Mouse (Mus musculus): Measurements from ENCODE around the gene Dhdds. TPM values are rescaled to one million over a fixed set of nuclear protein-coding genes. Genes with fewer than 3 reads are reported as not detected.

Gene Dhdds
- polyA plus RNA-seq, 1 experiment from 2014 or later: 28.3 TPM

- no peak for DNase-seq (ENCODE audit: low read depth, low spot score)
- H3K27me3 ChIP-seq: no peaks in the 10 kb centered on the region
- POLR2A ChIA-PET: no interaction called here
- CTCF ChIA-PET: no interaction called here
- in situ Hi-C loops (cut with MboI; ENCODE audit: low pct_unique_long_range_greater_than_20kb): no loop called here
- ATAC-seq: no peak
- no peak for TF ChIP-seq CTCF (IDR thresholded peaks at IDR 0.05)
Measured at GRCm38 (mm10) chr4:133943791-133944190, 56.9 kb downstream of the Dhdds start.

DNA sequence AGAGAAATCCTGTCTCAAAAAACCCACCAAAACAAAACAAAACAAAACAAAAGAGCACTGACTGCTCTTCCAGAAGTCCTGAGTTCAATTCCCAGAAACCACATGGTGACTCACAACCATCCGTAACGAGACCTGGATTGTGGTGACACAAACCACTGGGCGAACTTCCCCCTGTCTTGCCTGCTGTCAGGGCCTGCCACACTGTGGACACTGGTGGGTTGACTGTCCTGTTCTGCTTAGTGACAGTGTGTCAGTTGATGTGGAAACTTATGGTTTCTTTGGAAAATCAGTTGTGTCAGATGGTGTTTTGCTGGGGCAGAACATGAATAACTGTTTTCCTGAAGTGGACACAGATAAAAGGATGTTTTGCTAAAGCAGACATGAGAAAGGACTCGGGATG is 58.0 kb downstream of the Dhdds start:
- ATAC-seq (no peak), DNase-seq (ENCODE audit: low read depth, low spot score) (no peak)
- ChIA-PET POLR2A (no interaction called here), CTCF (no interaction called here)
- in situ Hi-C loops (cut with MboI; ENCODE audit: low pct_unique_long_range_greater_than_20kb): no loop called here
- no peak for TF ChIP-seq CTCF (IDR thresholded peaks at IDR 0.05)
- H3K27me3 ChIP-seq: no peaks in the 10 kb centered on the region

DNA sequence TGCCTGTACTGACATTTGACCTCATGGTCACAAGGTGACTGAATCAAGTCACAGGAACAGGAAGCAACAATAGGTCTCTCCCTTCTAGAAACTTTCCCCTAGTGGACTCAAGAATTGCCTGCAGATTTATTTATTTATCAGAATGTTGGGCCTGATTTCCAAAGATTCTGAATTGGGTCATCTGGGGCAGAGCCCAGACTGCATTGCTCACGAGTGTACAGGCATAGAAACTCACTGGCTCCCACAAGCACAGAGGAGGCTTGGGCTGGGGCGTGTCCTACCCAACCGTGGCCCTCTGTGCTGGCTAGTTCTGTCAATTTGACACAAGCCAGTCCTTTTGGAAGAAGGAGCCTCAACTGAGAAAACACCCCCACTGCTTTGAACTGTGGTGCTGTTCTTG is 59.1 kb downstream of the Dhdds start:
- H3K27me3 ChIP-seq: no peaks in the 10 kb centered on the region
- ChIA-PET CTCF (no interaction called here), POLR2A (no interaction called here)
- TF ChIP-seq CTCF (IDR thresholded peaks at IDR 0.05): no peak
- in situ Hi-C loops (cut with MboI; ENCODE audit: low pct_unique_long_range_greater_than_20kb): no loop called here
- DNase-seq (ENCODE audit: low read depth, low spot score) (no peak), ATAC-seq (no peak)

- peak; percentile 76 for DNase-seq (ENCODE audit: low read depth, low spot score)
- in situ Hi-C loops (cut with MboI; ENCODE audit: low pct_unique_long_range_greater_than_20kb): no loop called here
- ATAC-seq: peak; percentile 76
- POLR2A ChIA-PET: no interaction called here
- no peak for TF ChIP-seq CTCF (IDR thresholded peaks at IDR 0.05)
- CTCF ChIA-PET: no interaction called here
- no peaks in the 10 kb centered on the region for H3K27me3 ChIP-seq
Measured at GRCm38 (mm10) chr4:133940386-133941260, 60.1 kb downstream of the Dhdds start.

GRCm38 (mm10) chr4:133938077-133938476 is 62.6 kb downstream of the Dhdds start:
- CTCF ChIA-PET: no interaction called here
- ATAC-seq (no peak), DNase-seq (ENCODE audit: low read depth, low spot score) (no peak)
- H3K27me3 ChIP-seq: no peaks in the 10 kb centered on the region
- POLR2A ChIA-PET: no interaction called here
- in situ Hi-C loops (cut with MboI; ENCODE audit: low pct_unique_long_range_greater_than_20kb): no loop called here
- TF ChIP-seq CTCF (IDR thresholded peaks at IDR 0.05): no peak

DNA sequence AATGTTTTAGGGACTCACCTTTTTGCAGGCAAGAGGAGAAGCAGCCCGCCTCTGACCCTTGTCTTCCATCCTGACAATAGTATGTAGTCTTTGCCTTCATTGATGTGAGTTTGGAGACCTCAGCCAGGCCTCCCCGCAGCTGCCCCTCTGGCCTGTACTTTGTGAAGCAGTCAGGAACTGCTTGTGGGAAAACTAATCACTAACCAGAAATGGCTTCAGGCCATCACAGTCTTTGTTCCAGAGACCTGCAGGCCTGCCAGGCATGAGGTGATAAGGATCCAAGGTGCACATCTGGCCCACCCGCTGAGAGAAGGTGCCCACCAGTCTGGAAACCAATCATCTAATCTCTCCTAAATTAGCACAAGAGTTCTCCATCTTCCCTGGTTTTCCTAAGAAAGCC is 68.9 kb downstream of the Dhdds start:
- ATAC-seq (no peak), DNase-seq (ENCODE audit: low read depth, low spot score) (no peak)
- ChIA-PET CTCF (no interaction called here), POLR2A (interaction anchor here (0.6 kb wide), 1 partner anchor 236 kb away, joined by 3 read pairs; no protein-coding TSS in a partner anchor)
- in situ Hi-C loops (cut with MboI; ENCODE audit: low pct_unique_long_range_greater_than_20kb): no loop called here
- TF ChIP-seq CTCF (IDR thresholded peaks at IDR 0.05): no peak
- H3K27me3 ChIP-seq: no peaks in the 10 kb centered on the region

DNA sequence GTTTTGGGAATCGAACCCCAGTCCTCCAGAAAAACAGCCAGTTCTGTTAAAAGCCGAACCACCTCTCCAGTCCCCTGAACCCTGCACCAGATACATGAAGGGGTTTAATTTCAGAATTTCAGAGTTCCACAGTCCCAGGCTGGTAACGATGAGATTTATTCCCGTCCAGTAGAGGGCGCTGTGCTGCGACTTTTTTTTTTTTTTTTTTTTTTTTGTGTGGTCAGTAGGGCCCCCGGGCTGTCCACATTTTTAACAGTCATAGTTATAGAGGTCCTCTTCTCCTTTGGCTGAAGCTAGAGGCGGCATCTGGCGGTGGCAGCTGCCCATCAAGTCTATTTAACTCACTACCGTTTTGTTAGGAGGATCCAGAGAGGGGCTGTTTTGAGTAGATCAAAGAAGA is 69.4 kb downstream of the Dhdds start:
- ATAC-seq (no peak), DNase-seq (ENCODE audit: low read depth, low spot score) (no peak)
- no peaks in the 10 kb centered on the region for H3K27me3 ChIP-seq
- ChIA-PET CTCF (interaction anchor here (0.6 kb wide), 1 partner anchor 290 kb away, joined by 3 read pairs; no protein-coding TSS in a partner anchor), POLR2A (interaction anchor here (0.6 kb wide), 1 partner anchor 236 kb away, joined by 3 read pairs; no protein-coding TSS in a partner anchor)
- in situ Hi-C loops (cut with MboI; ENCODE audit: low pct_unique_long_range_greater_than_20kb): no loop called here
- TF ChIP-seq CTCF (IDR thresholded peaks at IDR 0.05): peak; percentile 60

GRCm38 (mm10) chr4:133929278-133929670 is 71.4 kb downstream of the Dhdds start:
- POLR2A ChIA-PET: no interaction called here
- no peaks in the 10 kb centered on the region for H3K27me3 ChIP-seq
- no peak for ATAC-seq
- DNase-seq (ENCODE audit: low read depth, low spot score): no peak
- CTCF ChIA-PET: no interaction called here
- no peak for TF ChIP-seq CTCF (IDR thresholded peaks at IDR 0.05)
- in situ Hi-C loops (cut with MboI; ENCODE audit: low pct_unique_long_range_greater_than_20kb): no loop called here

- H3K27me3 ChIP-seq: no peaks in the 10 kb centered on the region
- no peak for TF ChIP-seq CTCF (IDR thresholded peaks at IDR 0.05)
- ATAC-seq (no peak), DNase-seq (ENCODE audit: low read depth, low spot score) (no peak)
- in situ Hi-C loops (cut with MboI; ENCODE audit: low pct_unique_long_range_greater_than_20kb): no loop called here
- POLR2A ChIA-PET: no interaction called here
- CTCF ChIA-PET: no interaction called here
Measured at GRCm38 (mm10) chr4:133928576-133929277, 72.0 kb downstream of the Dhdds start.

GRCm38 (mm10) chr4:133925204-133925603 is 75.5 kb downstream of the Dhdds start:
- TF ChIP-seq CTCF (IDR thresholded peaks at IDR 0.05): no peak
- ATAC-seq: no peak
- ChIA-PET CTCF (no interaction called here), POLR2A (no interaction called here)
- H3K27me3 ChIP-seq: no peaks in the 10 kb centered on the region
- in situ Hi-C loops (cut with MboI; ENCODE audit: low pct_unique_long_range_greater_than_20kb): no loop called here
- DNase-seq (ENCODE audit: low read depth, low spot score): no peak

DNA sequence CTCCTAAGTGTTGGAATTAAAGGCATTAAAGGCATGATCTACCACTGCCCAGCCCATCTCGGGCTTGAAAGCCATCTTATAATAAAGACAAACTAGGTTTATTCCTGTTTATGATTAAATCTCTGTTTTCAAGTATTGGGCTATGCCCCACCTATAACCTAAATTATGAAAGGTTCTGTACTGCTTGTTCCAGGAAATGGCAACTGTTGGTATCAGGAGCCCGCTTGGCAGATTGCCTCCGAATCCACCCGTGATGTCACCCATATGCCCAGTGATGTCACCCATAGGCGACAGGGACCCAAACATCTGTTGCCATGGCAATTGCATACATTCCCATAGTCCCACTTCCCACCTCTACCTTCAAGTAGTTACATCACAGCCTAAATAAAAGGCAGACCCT is 77.0 kb downstream of the Dhdds start:
- no peaks in the 10 kb centered on the region for H3K27me3 ChIP-seq
- in situ Hi-C loops (cut with MboI; ENCODE audit: low pct_unique_long_range_greater_than_20kb): no loop called here
- ATAC-seq (no peak), DNase-seq (ENCODE audit: low read depth, low spot score) (no peak)
- ChIA-PET CTCF (no interaction called here), POLR2A (no interaction called here)
- no peak for TF ChIP-seq CTCF (IDR thresholded peaks at IDR 0.05)

Other genes with a start within 250 kb of the Dhdds start
- 33.2 TPM for gene Arid1a, start 244.1 kb downstream of the Dhdds start, polyA plus RNA-seq (2021)
- gene Rps6ka1, start 113.1 kb downstream of the Dhdds start, polyA plus RNA-seq (2021): 58.1 TPM
- gene Hmgn2, start 32.3 kb downstream of the Dhdds start, polyA plus RNA-seq (2021): 170 TPM
- gene Lin28a, start 17.9 kb upstream of the Dhdds start, polyA plus RNA-seq (2021): not detected
- gene Zfp683, start 52.9 kb upstream of the Dhdds start, polyA plus RNA-seq (2021): not detected
- gene Crybg2, start 59.9 kb upstream of the Dhdds start, polyA plus RNA-seq (2021): 0.18 TPM
- not detected for gene Cd52, start 94.2 kb upstream of the Dhdds start, polyA plus RNA-seq (2021)
- 10.0 TPM for gene Ubxn11, start 101.7 kb upstream of the Dhdds start, polyA plus RNA-seq (2021)
- 207 TPM for gene Sh3bgrl3, start 127.9 kb upstream of the Dhdds start, polyA plus RNA-seq (2021)
- gene Cep85, start 186.2 kb upstream of the Dhdds start, polyA plus RNA-seq (2021): 20.9 TPM
- not detected for gene Gm7534, start 202.1 kb upstream of the Dhdds start, polyA plus RNA-seq (2021)
- 0.10 TPM for gene Catsper4, start 226.5 kb upstream of the Dhdds start, polyA plus RNA-seq (2021)
- 2.3 TPM for gene Cnksr1, start 237.5 kb upstream of the Dhdds start, polyA plus RNA-seq (2021)
- 0.23 TPM for gene E130218I03Rik, start 242.7 kb upstream of the Dhdds start, polyA plus RNA-seq (2021)
- gene Zfp593, start 244.7 kb upstream of the Dhdds start, polyA plus RNA-seq (2021): 10.4 TPM
- gene Gm30191, start 246.0 kb upstream of the Dhdds start, polyA plus RNA-seq (2021): not detected